Mouse (Mus musculus): ENCODE measurements around the gene Rel. TPM values are rescaled to one million over a fixed set of nuclear protein-coding genes. Genes with fewer than 3 reads are reported as not detected.
A peak's percentile ranks its signal among the peaks of the same experiment; 100 is the strongest.

The Rel gene
- polyA plus RNA-seq, 1 experiment from 2014 or later, result 2.2 TPM

GRCm38 (mm10) chr11:23762635-23763034 is 8.1 kb downstream of the Rel start:
- Histone ChIP-seq H3K4me1 (ENCODE audit: control insufficient read depth, insufficient read depth, low read length) (no peaks in the 10 kb centered on the region), H3K36me3 (ENCODE audit: control insufficient read depth, insufficient read depth, low read length) (no peaks in the 10 kb centered on the region), H3K4me3 (ENCODE audit: low read depth, low read length) (no peak overlapping the region), H3K9me3 (ENCODE audit: control insufficient read depth, low read length) (no peaks in the 10 kb centered on the region), H3K4me2 (ENCODE audit: low read depth, low read length) (no peak overlapping the region), H3K27ac (replicated peaks; ENCODE audit: low read depth, low read length) (no peak overlapping the region), H3K9ac (ENCODE audit: low read depth, low read length) (no peak overlapping the region), H3K27me3 (replicated peaks; ENCODE audit: control insufficient read depth, insufficient read depth, low read length) (no peaks in the 10 kb centered on the region)
- DNase-seq (ENCODE audit: low spot score) (no peak), ATAC-seq (ENCODE audit: low read depth) (no peak)
- 92% methylated on average over 2 of the region's 2 CpGs for WGBS

- Histone ChIP-seq H3K9ac (ENCODE audit: low read depth, low read length) (no peak overlapping the region), H3K4me1 (ENCODE audit: control insufficient read depth, insufficient read depth, low read length) (no peaks in the 10 kb centered on the region), H3K4me2 (ENCODE audit: low read depth, low read length) (no peak overlapping the region), H3K27me3 (replicated peaks; ENCODE audit: control insufficient read depth, insufficient read depth, low read length) (no peaks in the 10 kb centered on the region), H3K27ac (replicated peaks; ENCODE audit: low read depth, low read length) (no peak overlapping the region), H3K4me3 (ENCODE audit: low read depth, low read length) (no peak overlapping the region), H3K9me3 (ENCODE audit: control insufficient read depth, low read length) (no peaks in the 10 kb centered on the region), H3K36me3 (ENCODE audit: control insufficient read depth, insufficient read depth, low read length) (no peaks in the 10 kb centered on the region)
- WGBS, result 79% methylated on average over 2 of the region's 2 CpGs
- DNase-seq (ENCODE audit: low spot score), result no peak
- ATAC-seq (ENCODE audit: low read depth), result no peak
Observed at GRCm38 (mm10) chr11:23758218-23758617, 12.6 kb downstream of the Rel start.

GRCm38 (mm10) chr11:23754329-23754728 is 16.4 kb downstream of the Rel start:
- Histone ChIP-seq H3K4me3 (ENCODE audit: low read depth, low read length) (no peak overlapping the region), H3K9me3 (ENCODE audit: control insufficient read depth, low read length) (no peaks in the 10 kb centered on the region), H3K36me3 (ENCODE audit: control insufficient read depth, insufficient read depth, low read length) (no peaks in the 10 kb centered on the region), H3K27ac (replicated peaks; ENCODE audit: low read depth, low read length) (no peak overlapping the region), H3K4me1 (ENCODE audit: control insufficient read depth, insufficient read depth, low read length) (no peaks in the 10 kb centered on the region), H3K9ac (ENCODE audit: low read depth, low read length) (no peak overlapping the region), H3K27me3 (replicated peaks; ENCODE audit: control insufficient read depth, insufficient read depth, low read length) (no peaks in the 10 kb centered on the region), H3K4me2 (ENCODE audit: low read depth, low read length) (no peak overlapping the region)
- DNase-seq (ENCODE audit: low spot score), result no peak
- no peak for ATAC-seq (ENCODE audit: low read depth)

DNA sequence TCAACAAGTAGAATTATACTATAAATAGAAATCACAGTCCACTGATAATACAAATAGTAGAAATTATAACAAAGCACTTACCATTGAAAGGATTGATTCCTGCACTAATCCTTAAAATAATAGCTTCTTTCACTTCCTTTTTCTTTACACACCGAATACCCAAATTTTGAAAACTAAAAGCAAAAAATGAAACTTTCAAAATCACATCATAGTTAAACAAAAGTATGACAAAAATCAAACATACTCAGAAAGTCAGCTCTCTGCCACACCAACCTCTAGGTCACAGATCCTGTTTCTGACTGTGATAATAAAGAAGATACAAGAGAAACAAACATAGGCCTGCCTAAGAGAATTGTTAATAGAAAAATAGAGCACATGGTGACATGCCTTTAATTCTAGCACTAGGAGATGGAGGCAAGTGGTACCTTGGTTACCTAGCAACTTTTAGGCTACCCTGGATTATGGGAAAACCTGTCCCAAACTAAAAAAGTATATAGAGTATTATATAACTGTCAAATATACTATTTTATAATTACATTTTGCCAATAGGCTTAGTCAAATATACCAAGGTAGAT is 17.5 kb downstream of the Rel start:
- 79% methylated on average over 1 of the region's 1 CpGs for WGBS
- no peak overlapping the region for H3K9ac ChIP-seq (ENCODE audit: low read depth, low read length)
- no peaks in the 10 kb centered on the region for H3K9me3 ChIP-seq (ENCODE audit: control insufficient read depth, low read length)
- ATAC-seq (ENCODE audit: low read depth) (no peak), DNase-seq (ENCODE audit: low spot score) (no peak)
- no peak overlapping the region for H3K4me2 ChIP-seq (ENCODE audit: low read depth, low read length)
- H3K4me1 ChIP-seq (ENCODE audit: control insufficient read depth, insufficient read depth, low read length), result no peaks in the 10 kb centered on the region
- H3K4me3 ChIP-seq (ENCODE audit: low read depth, low read length), result no peak overlapping the region
- H3K36me3 ChIP-seq (ENCODE audit: control insufficient read depth, insufficient read depth, low read length), result no peaks in the 10 kb centered on the region
- H3K27ac ChIP-seq (replicated peaks; ENCODE audit: low read depth, low read length), result no peak overlapping the region
- H3K27me3 ChIP-seq (replicated peaks; ENCODE audit: control insufficient read depth, insufficient read depth, low read length), result no peaks in the 10 kb centered on the region

GRCm38 (mm10) chr11:23746102-23746501 is 24.7 kb downstream of the Rel start:
- H3K4me2 ChIP-seq (ENCODE audit: low read depth, low read length), result no peak overlapping the region
- WGBS, result 66% methylated on average over 4 of the region's 4 CpGs
- DNase-seq (ENCODE audit: low spot score), result no peak

DNA sequence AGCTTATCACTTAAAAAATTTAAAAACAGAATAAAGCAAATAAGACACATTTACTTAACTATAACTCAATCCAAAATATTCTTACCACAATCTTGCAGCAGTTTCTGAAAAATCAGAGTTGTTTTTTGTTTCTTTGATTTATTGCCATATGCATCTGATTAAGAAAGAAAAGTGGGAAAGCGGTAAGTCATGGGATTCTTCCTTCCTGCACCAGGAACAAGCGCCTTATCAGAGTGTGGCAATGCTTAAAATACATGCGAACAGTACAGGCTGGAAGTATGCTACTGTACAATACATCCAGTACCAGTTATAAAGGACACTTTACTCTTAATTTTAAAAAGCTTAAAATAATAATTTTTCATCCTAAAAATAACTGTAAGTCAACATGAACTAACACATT is 26.4 kb downstream of the Rel start:
- Histone ChIP-seq H3K4me1 (ENCODE audit: control insufficient read depth, insufficient read depth, low read length) (no peaks in the 10 kb centered on the region), H3K36me3 (ENCODE audit: control insufficient read depth, insufficient read depth, low read length) (peaks cover 8% of the 10 kb centered on the region; the same call in 1 of the 2 replicates), H3K9me3 (ENCODE audit: control insufficient read depth, low read length) (no peaks in the 10 kb centered on the region), H3K27me3 (replicated peaks; ENCODE audit: control insufficient read depth, insufficient read depth, low read length) (no peaks in the 10 kb centered on the region), H3K27ac (replicated peaks; ENCODE audit: low read depth, low read length) (no peak overlapping the region), H3K4me3 (ENCODE audit: low read depth, low read length) (no peak overlapping the region), H3K9ac (ENCODE audit: low read depth, low read length) (no peak overlapping the region), H3K4me2 (ENCODE audit: low read depth, low read length) (no peak overlapping the region)
- 67% methylated on average over 3 of the region's 3 CpGs for WGBS
- ATAC-seq (ENCODE audit: low read depth), result no peak
- no peak for DNase-seq (ENCODE audit: low spot score)

More at GRCm38 (mm10) chr11:23746102-23746501, 24.7 kb downstream of the Rel start:
- H3K9me3 ChIP-seq (ENCODE audit: control insufficient read depth, low read length), result no peaks in the 10 kb centered on the region
- H3K4me1 ChIP-seq (ENCODE audit: control insufficient read depth, insufficient read depth, low read length), result no peaks in the 10 kb centered on the region
- no peak overlapping the region for H3K9ac ChIP-seq (ENCODE audit: low read depth, low read length)
- no peak for ATAC-seq (ENCODE audit: low read depth)
- H3K36me3 ChIP-seq (ENCODE audit: control insufficient read depth, insufficient read depth, low read length), result peaks cover 8% of the 10 kb centered on the region; the same call in 1 of the 2 replicates
- H3K27ac ChIP-seq (replicated peaks; ENCODE audit: low read depth, low read length), result no peak overlapping the region
- H3K4me3 ChIP-seq (ENCODE audit: low read depth, low read length), result no peak overlapping the region
- H3K27me3 ChIP-seq (replicated peaks; ENCODE audit: control insufficient read depth, insufficient read depth, low read length), result no peaks in the 10 kb centered on the region

GRCm38 (mm10) chr11:23741386-23741785 is 29.4 kb downstream of the Rel start:
- no peak overlapping the region for H3K27ac ChIP-seq (replicated peaks; ENCODE audit: low read depth, low read length)
- DNase-seq (ENCODE audit: low spot score) (no peak), ATAC-seq (ENCODE audit: low read depth) (no peak)
- no peak overlapping the region for H3K4me3 ChIP-seq (ENCODE audit: low read depth, low read length)
- H3K9me3 ChIP-seq (ENCODE audit: control insufficient read depth, low read length), result no peaks in the 10 kb centered on the region
- no peak overlapping the region for H3K4me2 ChIP-seq (ENCODE audit: low read depth, low read length)
- peaks cover 8% of the 10 kb centered on the region; the same call in 1 of the 2 replicates for H3K36me3 ChIP-seq (ENCODE audit: control insufficient read depth, insufficient read depth, low read length)
- H3K27me3 ChIP-seq (replicated peaks; ENCODE audit: control insufficient read depth, insufficient read depth, low read length), result no peaks in the 10 kb centered on the region
- no peak overlapping the region for H3K9ac ChIP-seq (ENCODE audit: low read depth, low read length)
- H3K4me1 ChIP-seq (ENCODE audit: control insufficient read depth, insufficient read depth, low read length), result no peaks in the 10 kb centered on the region
- WGBS, result 92% methylated on average over 7 of the region's 7 CpGs

GRCm38 (mm10) chr11:23740895-23741294 is 29.9 kb downstream of the Rel start:
- 82% methylated on average over 4 of the region's 4 CpGs for WGBS
- Histone ChIP-seq H3K36me3 (ENCODE audit: control insufficient read depth, insufficient read depth, low read length) (peaks cover 8% of the 10 kb centered on the region; the same call in 1 of the 2 replicates), H3K27me3 (replicated peaks; ENCODE audit: control insufficient read depth, insufficient read depth, low read length) (no peaks in the 10 kb centered on the region), H3K9me3 (ENCODE audit: control insufficient read depth, low read length) (no peaks in the 10 kb centered on the region), H3K9ac (ENCODE audit: low read depth, low read length) (no peak overlapping the region), H3K27ac (replicated peaks; ENCODE audit: low read depth, low read length) (no peak overlapping the region), H3K4me1 (ENCODE audit: control insufficient read depth, insufficient read depth, low read length) (no peaks in the 10 kb centered on the region), H3K4me3 (ENCODE audit: low read depth, low read length) (no peak overlapping the region), H3K4me2 (ENCODE audit: low read depth, low read length) (no peak overlapping the region)
- ATAC-seq (ENCODE audit: low read depth), result no peak
- no peak for DNase-seq (ENCODE audit: low spot score)

GRCm38 (mm10) chr11:23735820-23736470 is 34.8 kb downstream of the Rel start:
- ATAC-seq (ENCODE audit: low read depth), result no peak
- Histone ChIP-seq H3K9me3 (ENCODE audit: control insufficient read depth, low read length) (no peaks in the 10 kb centered on the region), H3K36me3 (ENCODE audit: control insufficient read depth, insufficient read depth, low read length) (peaks cover 12% of the 10 kb centered on the region), H3K27ac (replicated peaks; ENCODE audit: low read depth, low read length) (no peak overlapping the region), H3K4me2 (ENCODE audit: low read depth, low read length) (no peak overlapping the region), H3K4me1 (ENCODE audit: control insufficient read depth, insufficient read depth, low read length) (no peaks in the 10 kb centered on the region), H3K4me3 (ENCODE audit: low read depth, low read length) (no peak overlapping the region), H3K9ac (ENCODE audit: low read depth, low read length) (no peak overlapping the region), H3K27me3 (replicated peaks; ENCODE audit: control insufficient read depth, insufficient read depth, low read length) (no peaks in the 10 kb centered on the region)
- peak; percentile 7 for DNase-seq (ENCODE audit: low spot score)
